Mouse (Mus musculus) midbrain, embryonic 15.5 days (tissue): ENCODE data around the gene Acat3. TPM values are rescaled to one million over a fixed set of nuclear protein-coding genes. Genes with fewer than 3 reads are reported as not detected.
"Not testable (repeated sequence)": the region's sequence is repeated elsewhere in the genome, so short reads cannot be mapped to it uniquely, and the experiment has no call there.

ENCODE experiments used
- ATAC-seq: fragments of 200-750 bp; cut with Nextera tagmentation; replicated peaks from 2 replicates; pipeline ENCODE4 v1.8.0; 2017; ENCODE audit warnings: moderate TSS enrichment
- H3K27ac ChIP-seq: fragments of 300-500 bp; sonication (generic); 2 replicates; pipeline ENCODE4 v1.5.1; 2015; ENCODE audit warnings: mild to moderate bottlenecking, inconsistent platforms
- H3K27me3 ChIP-seq: fragments of 300-500 bp; sonication (generic); replicated peaks from 2 replicates; pipeline ENCODE4 v1.6.1; 2015; ENCODE audit warnings: inconsistent platforms
- H3K36me3 ChIP-seq: fragments of 300-500 bp; sonication (generic); replicated peaks from 2 replicates; pipeline ENCODE4 v1.6.1; 2015; ENCODE audit warnings: inconsistent platforms
- H3K4me1 ChIP-seq: fragments of 300-500 bp; sonication (generic); 2 replicates; pipeline ENCODE4 v1.6.1; 2015; ENCODE audit warnings: inconsistent platforms
- H3K4me2 ChIP-seq: fragments of 300-500 bp; sonication (generic); 2 replicates; pipeline ENCODE4 v1.6.1; 2015; ENCODE audit warnings: inconsistent platforms, mild to moderate bottlenecking, moderate library complexity
- H3K4me3 ChIP-seq: fragments of 300-500 bp; sonication (generic); 2 replicates; pipeline ENCODE4 v1.5.1; 2015; ENCODE audit warnings: mild to moderate bottlenecking, inconsistent platforms
- H3K9ac ChIP-seq: fragments of 300-500 bp; sonication (generic); 2 replicates; pipeline ENCODE4 v1.6.1; 2015; ENCODE audit warnings: mild to moderate bottlenecking, inconsistent platforms
- H3K9me3 ChIP-seq: fragments of 300-500 bp; sonication (generic); 2 replicates; pipeline ENCODE4 v1.6.1; 2016; ENCODE audit warnings: inconsistent platforms
- WGBS: fragments of 180-500 bp; shearing (Covaris S2); methylation state at CpG from one replicate; pipeline ENCODE4 v1.1.7; 2015; ENCODE audit warnings: mixed read lengths; 5-methylcytosine and 5-hydroxymethylcytosine counted together
- polyA plus RNA-seq: library from polyadenylated mRNA; unstranded; fragments of >200 nt; fragmentation: Nextera tagmentation; extraction: Ambion mirVana; gene quantifications from 2 replicates; pipeline ENCODE4 v1.2.1, GENCODE M21; 2015

Gene Acat3
- polyA plus RNA-seq, 1 experiment from 2014 or later: 1.9 TPM

- peak; percentile 11 for ATAC-seq
- peak within 1 kb of the TSS; percentile 62 for H3K4me3 ChIP-seq
- H3K36me3 ChIP-seq: peaks cover 39% of the 10 kb centered on the region
- WGBS: 2% methylated on average over 18 of the region's 18 CpGs
- H3K27ac ChIP-seq: peak within 1 kb of the TSS; percentile 86
- peak within 1 kb of the TSS; percentile 84 for H3K9ac ChIP-seq
- H3K9me3 ChIP-seq: no peaks in the 10 kb centered on the region
- H3K27me3 ChIP-seq: no peaks in the 10 kb centered on the region
- H3K4me2 ChIP-seq: peak within 1 kb of the TSS; percentile 79
- peaks cover 21% of the 10 kb centered on the region for H3K4me1 ChIP-seq
Measured at GRCm38 (mm10) chr17:12915488-12915880, 24.9 kb downstream of the Acat3 start, which contains the start of gene Tcp1. Gene Tcp1, plus strand, starts transcription at chr17:12915701.

- peaks cover 8% of the 10 kb centered on the region for H3K4me1 ChIP-seq
- peaks cover 38% of the 10 kb centered on the region; the same call in 1 of the 2 replicates for H3K36me3 ChIP-seq
- no peak overlapping the region for H3K9ac ChIP-seq
- H3K27me3 ChIP-seq: no peaks in the 10 kb centered on the region
- H3K4me3 ChIP-seq: no peak overlapping the region
- 88% methylated on average over 8 of the region's 8 CpGs for WGBS
- H3K4me2 ChIP-seq: no peak overlapping the region
- H3K27ac ChIP-seq: no peak overlapping the region
- no peaks in the 10 kb centered on the region for H3K9me3 ChIP-seq
- no peak for ATAC-seq
Measured at GRCm38 (mm10) chr17:12910391-12910790, 30.0 kb downstream of the Acat3 start.

GRCm38 (mm10) chr17:12909361-12910280 lies 30.8 kb downstream of the Acat3 start, which contains the start of gene Pnldc1:
Gene Pnldc1, minus strand, starts transcription at chr17:12910230.
- 76% methylated on average over 35 of the region's 35 CpGs for WGBS
- H3K9ac ChIP-seq: no peak within 1 kb of the TSS
- no peak within 1 kb of the TSS for H3K4me3 ChIP-seq
- peaks cover under 1% of the 10 kb centered on the region; the same call in 1 of the 2 replicates for H3K4me1 ChIP-seq
- no peak within 1 kb of the TSS for H3K4me2 ChIP-seq
- H3K27ac ChIP-seq: no peak within 1 kb of the TSS
- ATAC-seq: no peak
- H3K27me3 ChIP-seq: no peaks in the 10 kb centered on the region
- H3K36me3 ChIP-seq: peaks cover 38% of the 10 kb centered on the region; the same call in 1 of the 2 replicates
- H3K9me3 ChIP-seq: no peaks in the 10 kb centered on the region

- no peak for ATAC-seq
- 91% methylated on average over 9 of the region's 9 CpGs for WGBS
Measured at GRCm38 (mm10) chr17:12906436-12906835, 34.0 kb downstream of the Acat3 start.

GRCm38 (mm10) chr17:12905810-12906209 lies 34.6 kb downstream of the Acat3 start:
- Histone ChIP-seq H3K4me2 (no peak overlapping the region), H3K9ac (no peak overlapping the region), H3K27me3 (no peaks in the 10 kb centered on the region), H3K4me3 (no peak overlapping the region), H3K9me3 (no peaks in the 10 kb centered on the region), H3K27ac (no peak overlapping the region), H3K36me3 (peaks cover 16% of the 10 kb centered on the region; the same call in 1 of the 2 replicates), H3K4me1 (no peaks in the 10 kb centered on the region)
- ATAC-seq: no peak
- WGBS: 91% methylated on average over 4 of the region's 4 CpGs

More at GRCm38 (mm10) chr17:12906436-12906835, 34.0 kb downstream of the Acat3 start:
- Histone ChIP-seq H3K9ac (no peak overlapping the region), H3K4me2 (no peak overlapping the region), H3K27ac (no peak overlapping the region), H3K4me1 (no peaks in the 10 kb centered on the region), H3K9me3 (no peaks in the 10 kb centered on the region), H3K4me3 (no peak overlapping the region), H3K27me3 (no peaks in the 10 kb centered on the region), H3K36me3 (peaks cover 20% of the 10 kb centered on the region; the same call in 1 of the 2 replicates)

- WGBS: 83% methylated on average over 1 of the region's 1 CpGs
- Histone ChIP-seq H3K36me3 (0 out of 2 replicates have a peak, but pooled peaks cover 11% of the 10 kb centered on the region), H3K4me3 (no peak overlapping the region), H3K9me3 (no peaks in the 10 kb centered on the region), H3K4me2 (no peak overlapping the region), H3K4me1 (no peaks in the 10 kb centered on the region), H3K27me3 (no peaks in the 10 kb centered on the region), H3K27ac (no peak overlapping the region), H3K9ac (no peak overlapping the region)
- ATAC-seq: no peak
Measured at GRCm38 (mm10) chr17:12904349-12904748, 36.1 kb downstream of the Acat3 start.

GRCm38 (mm10) chr17:12903372-12904333 lies 36.7 kb downstream of the Acat3 start:
- no peaks in the 10 kb centered on the region for H3K27me3 ChIP-seq
- no peak overlapping the region for H3K9ac ChIP-seq
- 11% methylated on average over 11 of the region's 12 CpGs for WGBS
- 0 out of 2 replicates have a peak, but pooled peaks cover 6% of the 10 kb centered on the region for H3K36me3 ChIP-seq
- no peak for ATAC-seq
- H3K27ac ChIP-seq: no peak overlapping the region
- no peaks in the 10 kb centered on the region for H3K4me1 ChIP-seq
- H3K9me3 ChIP-seq: no peaks in the 10 kb centered on the region
- no peak overlapping the region for H3K4me3 ChIP-seq
- no peak overlapping the region for H3K4me2 ChIP-seq

GRCm38 (mm10) chr17:12902291-12902690 lies 38.1 kb downstream of the Acat3 start:
- 93% methylated on average over 6 of the region's 6 CpGs for WGBS
- Histone ChIP-seq H3K4me2 (no peak overlapping the region), H3K27ac (no peak overlapping the region), H3K4me1 (no peaks in the 10 kb centered on the region), H3K9me3 (no peaks in the 10 kb centered on the region), H3K36me3 (0 out of 2 replicates have a peak, but pooled peaks cover 6% of the 10 kb centered on the region), H3K4me3 (no peak overlapping the region), H3K9ac (no peak overlapping the region), H3K27me3 (no peaks in the 10 kb centered on the region)
- no peak for ATAC-seq

GRCm38 (mm10) chr17:12898607-12899006 lies 41.8 kb downstream of the Acat3 start:
- peak overlapping the region; percentile 74 for H3K27ac ChIP-seq
- not testable (repeated sequence) for H3K27me3 ChIP-seq, H3K9me3 ChIP-seq, H3K4me1 ChIP-seq, H3K36me3 ChIP-seq, H3K9ac ChIP-seq, H3K4me2 ChIP-seq, H3K4me3 ChIP-seq
- WGBS: 26% methylated on average over 2 of the region's 2 CpGs
- ATAC-seq: 0 out of 2 replicates have a peak, but pooled peaks have one; percentile 8

GRCm38 (mm10) chr17:12897674-12898073 lies 42.7 kb downstream of the Acat3 start:
- ATAC-seq: peak; percentile 68
- WGBS: 84% methylated on average over 5 of the region's 5 CpGs
- Histone ChIP-seq H3K9ac (no peak overlapping the region), H3K9me3 (no peaks in the 10 kb centered on the region), H3K4me2 (no peak overlapping the region), H3K27ac (peak overlapping the region; percentile 63; the same call in 1 of the 2 replicates), H3K27me3 (no peaks in the 10 kb centered on the region), H3K4me1 (no peaks in the 10 kb centered on the region), H3K4me3 (no peak overlapping the region), H3K36me3 (0 out of 2 replicates have a peak, but pooled peaks cover 3% of the 10 kb centered on the region)

GRCm38 (mm10) chr17:12892033-12892432 lies 48.4 kb downstream of the Acat3 start:
- H3K4me2 ChIP-seq: no peak overlapping the region
- no peaks in the 10 kb centered on the region for H3K9me3 ChIP-seq
- WGBS: 92% methylated on average over 9 of the region's 9 CpGs
- H3K4me3 ChIP-seq: no peak overlapping the region
- H3K36me3 ChIP-seq: no peaks in the 10 kb centered on the region
- H3K27ac ChIP-seq: no peak overlapping the region
- no peak overlapping the region for H3K9ac ChIP-seq
- ATAC-seq: no peak
- no peaks in the 10 kb centered on the region for H3K27me3 ChIP-seq
- no peaks in the 10 kb centered on the region for H3K4me1 ChIP-seq

GRCm38 (mm10) chr17:12891054-12891453 lies 49.3 kb downstream of the Acat3 start:
- no peaks in the 10 kb centered on the region for H3K27me3 ChIP-seq
- H3K36me3 ChIP-seq: no peaks in the 10 kb centered on the region
- no peak for ATAC-seq
- H3K9me3 ChIP-seq: no peaks in the 10 kb centered on the region
- 82% methylated on average over 4 of the region's 4 CpGs for WGBS
- no peak overlapping the region for H3K4me3 ChIP-seq
- no peak overlapping the region for H3K27ac ChIP-seq
- H3K9ac ChIP-seq: no peak overlapping the region
- no peak overlapping the region for H3K4me2 ChIP-seq
- no peaks in the 10 kb centered on the region for H3K4me1 ChIP-seq
